Mouse (Mus musculus) ovary, adult 18-20 months (tissue): ENCODE data around the gene Exph5.

Experiments
- DNase-seq: peaks from one replicate; pipeline ENCODE4 v3.0.0; 2022; ENCODE audit warnings: low spot score, mixed read lengths

The Exph5 gene

GRCm38 (mm10) chr9:53320894-53321650, 19.6 kb downstream of the Exph5 start:
- DNase-seq, result no peak

GRCm38 (mm10) chr9:53321683-53322082, 20.2 kb downstream of the Exph5 start:
- no peak for DNase-seq

GRCm38 (mm10) chr9:53323419-53324251, 22.2 kb downstream of the Exph5 start:
- no peak for DNase-seq

- DNase-seq, result no peak
Observed at GRCm38 (mm10) chr9:53325363-53326090, 24.1 kb downstream of the Exph5 start.

GRCm38 (mm10) chr9:53328203-53328602, 26.7 kb downstream of the Exph5 start:
- DNase-seq, result no peak

GRCm38 (mm10) chr9:53329301-53330206, 28.1 kb downstream of the Exph5 start:
- no peak for DNase-seq

GRCm38 (mm10) chr9:53330247-53330646, 28.8 kb downstream of the Exph5 start:
- DNase-seq, result no peak

- no peak for DNase-seq
Observed at GRCm38 (mm10) chr9:53333436-53333835, 32.0 kb downstream of the Exph5 start.

- DNase-seq, result no peak
Observed at GRCm38 (mm10) chr9:53335131-53335530, 33.7 kb downstream of the Exph5 start.

GRCm38 (mm10) chr9:53339603-53340002, 38.1 kb downstream of the Exph5 start:
- DNase-seq, result no peak

GRCm38 (mm10) chr9:53340328-53340916, 39.0 kb downstream of the Exph5 start:
- DNase-seq, result no peak

- no peak for DNase-seq
Observed at GRCm38 (mm10) chr9:53340969-53341368, 39.5 kb downstream of the Exph5 start.

- DNase-seq, result no peak
Observed at GRCm38 (mm10) chr9:53341981-53342380, 40.5 kb downstream of the Exph5 start.

GRCm38 (mm10) chr9:53344646-53345432, 43.4 kb downstream of the Exph5 start:
- DNase-seq, result no peak

- no peak for DNase-seq
Observed at GRCm38 (mm10) chr9:53345728-53346127, 44.3 kb downstream of the Exph5 start.

GRCm38 (mm10) chr9:53346402-53346801, 44.9 kb downstream of the Exph5 start:
- no peak for DNase-seq

GRCm38 (mm10) chr9:53349211-53349610, 47.7 kb downstream of the Exph5 start:
- DNase-seq, result no peak

GRCm38 (mm10) chr9:53350331-53350730, 48.9 kb downstream of the Exph5 start:
- no peak for DNase-seq

- DNase-seq, result no peak
Observed at GRCm38 (mm10) chr9:53351899-53352298, 50.4 kb downstream of the Exph5 start.

- DNase-seq, result no peak
Observed at GRCm38 (mm10) chr9:53353161-53353560, 51.7 kb downstream of the Exph5 start.
